Mouse (Mus musculus): ENCODE results near the gene Dnmt1.
"Not testable (repeated sequence)": the region's sequence is repeated elsewhere in the genome, so short reads cannot be mapped to it uniquely, and the experiment has no call there.

The Dnmt1 gene

DNA sequence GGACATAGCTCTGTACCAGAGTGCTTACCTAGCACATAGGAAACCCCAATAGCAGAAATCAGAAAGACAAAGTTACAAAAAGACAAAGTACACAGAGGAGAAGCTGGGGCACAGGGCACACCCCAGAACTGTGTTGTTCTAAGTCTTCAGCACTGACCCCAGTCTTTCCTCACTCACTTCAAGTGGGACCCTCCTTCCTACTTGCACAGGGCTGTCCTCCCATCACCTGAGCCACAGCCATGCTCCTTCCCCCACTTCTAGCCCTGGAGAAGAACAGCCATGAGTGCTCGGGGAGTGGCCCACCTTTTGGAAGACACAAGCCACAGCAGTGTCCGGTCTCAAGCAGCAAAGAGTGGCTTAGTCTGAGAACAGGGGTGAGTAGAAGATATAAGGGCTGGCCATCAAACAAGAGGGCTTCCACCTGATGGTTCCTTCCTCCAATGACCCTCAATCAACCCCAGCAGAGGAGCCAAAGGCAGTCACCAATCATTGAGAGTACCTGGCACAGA is at the start of gene Dnmt1:
Dnmt1 (minus strand) TSS at position 459 of the 509 bp plus-strand sequence.
- no peak for DNase-seq (ENCODE audit: low read depth)

DNA sequence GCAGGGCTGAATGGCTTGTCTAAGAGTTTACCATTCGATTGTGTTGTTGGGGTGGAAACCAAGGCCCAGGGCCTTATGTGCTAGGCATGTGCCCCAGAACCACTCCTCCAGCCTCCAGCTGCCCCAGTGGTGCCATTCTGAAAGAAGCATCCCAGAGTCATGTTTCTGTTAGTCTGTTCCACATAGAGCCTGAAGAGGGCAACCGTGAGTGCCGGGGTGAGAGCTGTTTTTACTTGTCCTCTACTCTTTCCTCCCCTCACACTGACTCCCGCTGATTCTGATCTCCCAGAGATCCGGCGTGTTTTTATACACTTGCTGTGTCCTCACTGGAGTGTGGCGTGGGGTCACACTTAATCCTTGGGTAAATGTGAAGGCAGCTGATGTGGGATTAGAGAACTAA is 48.3 kb upstream of the Dnmt1 start:
- no peak for DNase-seq (ENCODE audit: low read depth)

DNA sequence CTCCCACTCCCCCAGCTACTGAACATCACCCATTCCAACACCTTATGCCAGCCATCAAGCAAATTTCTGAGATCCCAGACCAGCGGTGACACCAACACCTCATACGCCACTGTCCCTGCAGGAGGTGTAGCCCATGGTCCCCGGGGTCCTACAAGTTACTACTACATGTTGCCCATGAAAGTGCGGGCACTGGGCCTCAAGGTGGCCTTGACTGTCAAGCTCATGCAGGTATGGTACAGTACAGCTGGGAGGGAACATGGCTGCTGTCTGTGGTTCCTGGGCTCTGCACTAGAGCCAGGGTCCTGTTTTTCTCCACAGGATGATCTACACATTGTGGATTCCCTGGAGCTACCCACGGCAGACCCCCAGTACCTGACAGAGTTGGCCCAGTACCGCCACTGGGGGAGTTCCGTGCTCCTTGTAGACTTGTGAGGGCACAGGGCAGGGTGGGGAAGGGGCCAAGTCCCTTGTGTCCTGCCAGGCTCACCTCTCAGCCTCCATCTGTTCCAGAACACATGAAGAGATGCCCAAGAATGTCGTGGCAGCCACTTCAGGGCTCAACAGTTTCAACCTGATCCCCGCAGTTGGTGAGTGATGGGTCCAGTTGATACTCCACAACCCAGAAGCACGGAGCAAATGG is 47.7 kb upstream of the Dnmt1 start:
- DNase-seq (ENCODE audit: low read depth) = no peak

DNA sequence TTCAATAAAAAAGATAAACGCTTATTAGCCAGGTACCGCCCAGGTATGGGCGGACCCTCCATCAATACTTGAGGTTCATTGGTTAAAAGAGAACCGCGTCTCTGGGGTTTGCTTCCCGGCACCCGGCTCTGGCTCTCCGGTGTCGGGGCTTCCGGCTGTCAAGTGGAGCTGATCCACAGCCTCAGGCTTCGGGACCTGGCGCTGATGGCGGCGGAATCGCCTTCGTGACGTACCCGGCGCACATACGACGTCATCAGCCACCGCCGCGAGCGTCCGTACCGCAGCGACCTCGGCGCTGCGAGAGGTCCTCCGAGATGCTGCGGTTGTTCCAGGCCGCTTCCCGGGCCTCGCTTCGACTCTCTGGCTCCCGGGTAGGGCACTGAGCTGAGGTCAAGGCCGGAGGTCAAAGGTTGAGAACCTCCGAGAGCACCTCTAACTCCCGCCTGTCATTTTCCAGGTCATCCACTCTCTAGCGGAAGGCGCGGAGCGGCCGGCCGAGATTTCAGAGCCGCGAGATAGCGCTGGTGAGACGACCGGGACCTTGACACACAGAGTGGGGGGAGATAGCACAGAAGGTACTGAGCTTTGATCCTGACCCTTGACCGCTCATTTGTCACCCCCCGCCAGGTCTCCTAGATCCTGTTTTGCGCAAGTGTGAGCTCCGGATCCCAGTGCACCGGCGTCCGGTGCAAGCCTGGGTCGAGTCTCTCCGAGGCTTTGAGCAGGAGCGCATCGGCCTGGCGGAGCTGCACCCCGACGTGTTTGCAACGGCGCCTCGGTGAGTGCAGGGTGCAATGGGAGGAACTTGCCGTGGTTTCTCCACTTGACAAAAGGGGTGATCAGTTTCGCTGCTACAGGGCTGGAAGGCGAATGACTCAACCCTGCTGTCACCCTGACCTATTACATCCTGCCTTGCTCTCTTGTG is 43.2 kb upstream of the Dnmt1 start, which contains the start of gene Mrpl4:
Mrpl4 (plus strand) TSS at position 112 of the 925 bp plus-strand sequence.
- peak; percentile 79 for DNase-seq (ENCODE audit: low read depth)

DNA sequence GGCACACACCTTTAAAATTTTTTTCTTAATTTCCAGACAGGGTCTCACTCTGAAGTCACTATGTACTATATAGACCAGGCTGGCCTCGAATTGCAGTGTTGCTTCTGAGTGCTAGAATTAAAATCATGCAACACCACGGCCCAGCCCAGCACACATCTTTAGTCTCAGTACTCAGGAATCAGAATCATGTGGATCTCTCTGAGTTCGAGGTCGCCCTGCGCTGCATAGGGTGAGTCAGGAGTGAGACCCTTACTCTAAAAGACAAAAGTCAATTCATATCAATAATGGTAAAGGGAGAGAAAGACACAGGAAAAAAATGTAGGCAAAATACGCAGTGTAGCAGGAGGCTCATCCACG is 42.6 kb upstream of the Dnmt1 start:
- no peak for DNase-seq (ENCODE audit: low read depth)

DNA sequence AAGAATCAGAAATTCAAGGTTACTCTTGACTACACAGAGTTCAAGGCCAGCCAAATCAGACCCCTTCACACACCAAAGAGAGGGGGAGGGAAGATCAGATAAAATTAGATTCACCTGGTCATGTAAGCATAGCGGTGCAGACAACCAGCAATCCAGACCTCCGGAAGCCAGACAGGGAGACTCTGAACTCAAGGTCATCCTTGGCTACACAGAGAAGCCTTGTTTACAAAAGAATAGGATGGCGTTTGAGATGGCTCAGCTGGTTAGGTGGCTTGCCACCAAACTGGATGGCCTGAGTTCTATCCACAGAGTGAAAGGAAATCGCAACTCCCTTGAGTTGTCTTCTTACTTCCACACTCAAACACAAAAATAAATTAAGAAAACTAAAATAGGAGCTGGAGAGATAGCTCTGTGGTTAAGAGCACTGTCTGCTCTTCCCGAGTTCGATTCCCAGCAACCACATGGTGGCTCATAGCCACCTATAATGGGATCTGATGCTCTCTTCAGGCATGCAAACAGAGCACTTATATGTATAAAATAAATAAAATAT is 42.0 kb upstream of the Dnmt1 start:
- no peak for DNase-seq (ENCODE audit: low read depth)

DNA sequence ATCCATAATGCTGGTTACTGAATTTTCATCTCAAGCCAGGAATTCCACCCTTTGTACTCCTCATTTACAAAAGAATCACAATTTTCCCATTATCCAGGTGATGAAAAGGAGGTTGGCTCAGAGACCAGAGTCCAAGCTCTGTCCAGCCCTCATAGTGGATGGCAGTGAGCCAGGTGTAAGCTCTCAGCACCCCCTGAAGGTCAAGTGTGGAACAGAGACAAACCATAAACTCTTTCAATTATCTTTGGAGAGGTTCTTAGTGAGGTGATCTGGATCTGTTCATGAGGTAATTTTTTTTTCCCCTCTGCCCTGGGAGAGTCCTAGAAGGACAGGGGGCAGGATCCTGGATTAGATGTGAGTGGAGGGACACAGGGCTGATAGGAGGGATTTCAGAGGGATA is 41.1 kb upstream of the Dnmt1 start:
- no peak for DNase-seq (ENCODE audit: low read depth)

DNA sequence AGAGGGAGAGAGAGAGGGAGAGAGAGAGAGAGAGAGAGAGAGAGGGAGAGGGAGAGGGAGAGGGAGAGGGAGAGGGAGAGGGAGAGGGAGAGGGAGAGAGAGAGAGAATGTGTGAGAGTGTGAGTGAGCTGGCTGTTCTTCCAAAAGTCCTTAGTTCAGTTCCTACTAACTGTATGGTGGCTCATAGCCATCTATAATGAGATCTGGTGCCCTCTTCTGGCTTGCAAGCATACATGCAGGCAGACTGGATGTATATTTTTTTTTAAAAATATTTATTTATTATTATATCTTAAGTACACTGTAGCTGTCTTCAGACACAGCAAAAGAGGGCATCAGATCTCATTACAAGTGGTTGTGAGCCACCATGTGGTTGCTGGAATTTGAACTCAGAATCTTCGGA is 38.6 kb upstream of the Dnmt1 start:
- not testable (repeated sequence) for DNase-seq (ENCODE audit: low read depth)

DNA sequence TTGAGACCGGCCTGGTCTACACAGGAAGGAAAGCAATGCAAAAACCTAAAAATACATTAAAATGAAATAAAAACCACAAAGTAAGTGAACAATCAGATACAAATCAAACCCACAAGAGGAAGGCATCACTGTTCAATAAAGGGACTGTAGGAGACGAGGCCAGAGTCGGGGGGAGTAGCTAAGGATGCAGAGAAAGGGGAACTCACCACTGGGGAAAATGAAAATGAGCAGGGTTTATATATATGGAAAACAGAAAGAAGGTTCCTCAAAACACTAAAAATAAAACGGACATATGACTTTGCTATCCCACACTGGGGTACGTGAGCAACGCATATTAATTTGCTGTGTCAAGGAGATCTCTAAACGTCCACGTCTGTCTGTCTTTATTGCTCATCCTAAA is 37.4 kb upstream of the Dnmt1 start:
- DNase-seq (ENCODE audit: low read depth) = no peak

DNA sequence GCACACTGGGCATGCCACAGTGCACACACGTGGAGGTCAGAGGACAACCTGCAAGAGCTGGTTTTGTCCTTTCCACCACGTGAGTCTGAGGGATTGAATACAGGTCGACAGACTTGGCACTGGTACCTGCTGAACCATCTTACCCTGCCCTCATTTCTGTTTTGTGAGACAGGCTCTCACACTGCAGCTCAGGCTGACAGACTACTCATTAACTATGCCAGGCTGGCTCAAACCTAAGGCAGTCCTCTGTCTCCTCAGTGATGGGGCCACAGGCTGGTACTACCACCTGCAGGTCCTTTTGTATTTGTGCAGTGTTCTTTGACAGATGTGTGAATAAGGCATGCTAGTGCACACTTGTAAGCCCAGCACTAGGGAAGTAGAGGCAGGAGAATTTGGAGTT is 35.4 kb upstream of the Dnmt1 start:
- DNase-seq (ENCODE audit: low read depth) = no peak

DNA sequence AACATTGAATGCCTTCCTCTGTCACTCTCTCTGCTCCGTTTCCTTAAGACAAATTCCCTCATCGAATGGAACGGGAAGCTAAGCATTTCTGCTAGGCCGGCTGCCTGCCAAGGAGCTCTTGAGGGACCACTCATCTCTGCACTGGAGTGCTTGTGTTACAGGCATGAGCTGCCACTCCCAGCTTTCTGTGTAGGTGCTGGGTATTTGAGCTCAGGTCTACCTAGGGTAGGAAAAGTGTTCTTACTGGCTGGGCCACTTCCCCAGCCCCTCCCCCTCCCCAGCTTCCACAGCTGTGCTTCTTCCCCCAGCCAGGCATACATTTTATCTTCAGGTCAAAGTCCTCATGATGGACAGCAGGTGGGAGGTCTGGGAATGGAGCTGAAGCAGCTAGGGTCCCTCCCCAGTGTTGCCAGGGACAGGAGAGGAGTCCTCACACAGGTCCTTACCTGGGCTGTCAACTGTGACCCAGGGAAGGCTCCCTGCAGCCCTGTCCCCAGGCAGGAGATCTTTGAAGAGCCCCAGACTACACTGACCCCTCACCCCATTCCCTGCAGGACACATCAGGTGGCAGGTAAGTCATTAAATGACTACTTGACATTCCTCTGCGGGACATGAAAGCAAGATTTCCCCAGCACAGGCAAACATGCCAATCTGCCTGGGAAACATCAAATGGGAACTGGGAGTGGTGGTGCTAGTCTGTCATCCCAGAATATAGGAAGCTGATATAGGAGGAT is 33.6 kb upstream of the Dnmt1 start:
- no peak for DNase-seq (ENCODE audit: low read depth)

DNA sequence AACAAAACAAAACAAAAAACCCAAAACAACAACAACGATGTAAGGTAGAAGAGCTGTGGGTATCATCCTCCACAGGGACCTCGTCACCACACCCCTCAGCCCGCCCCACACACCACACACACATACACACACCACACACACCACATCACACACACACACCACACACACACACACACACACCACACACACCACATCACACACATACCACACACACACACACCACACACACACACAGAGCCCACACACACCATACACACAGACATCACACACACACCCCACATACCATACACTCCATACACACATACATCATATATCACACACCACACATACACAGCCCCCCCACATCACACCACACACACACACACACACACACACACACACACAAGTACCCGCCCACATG is 31.9 kb upstream of the Dnmt1 start:
- no peak for DNase-seq (ENCODE audit: low read depth)

DNA sequence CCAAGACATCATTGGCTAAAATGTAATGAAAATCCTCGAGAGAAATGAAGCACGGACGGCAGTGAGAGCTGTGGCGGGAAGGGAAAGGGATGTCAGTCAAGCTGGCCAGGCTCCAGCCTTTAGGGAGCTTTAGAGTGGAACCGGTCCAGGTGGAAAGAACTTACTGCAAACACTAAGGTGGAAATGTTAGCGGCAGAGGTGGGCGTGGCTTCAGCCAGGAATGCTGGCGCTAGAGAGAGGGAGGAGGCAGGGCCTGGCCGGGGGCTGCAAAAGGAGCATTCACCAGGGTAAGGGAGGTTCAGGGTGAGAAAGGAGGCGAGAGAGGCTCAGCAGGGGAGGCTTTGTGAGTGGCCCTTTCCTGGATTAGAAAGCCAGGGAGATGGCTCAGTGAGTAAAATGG is 31.2 kb upstream of the Dnmt1 start:
- no peak for DNase-seq (ENCODE audit: low read depth)

DNA sequence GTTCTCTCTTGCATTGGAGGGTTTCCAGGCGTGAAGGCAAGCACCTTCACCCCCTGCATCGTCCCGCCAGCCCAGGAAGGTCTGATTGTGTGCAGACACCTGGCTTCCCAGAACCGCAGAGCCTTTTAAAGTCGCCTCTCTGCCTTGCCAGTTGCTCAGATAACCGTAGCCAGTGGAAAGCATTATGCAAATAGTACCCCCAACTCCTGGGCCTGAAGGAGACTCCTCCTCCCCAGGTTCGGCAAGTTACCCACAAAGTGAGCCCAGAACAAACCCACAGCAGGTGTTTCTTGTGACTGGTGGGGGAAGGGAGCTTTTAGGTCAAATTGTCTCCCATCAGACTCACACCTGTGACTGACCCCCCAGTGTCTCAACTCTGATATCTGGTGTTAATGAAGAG is 28.3 kb upstream of the Dnmt1 start:
- DNase-seq (ENCODE audit: low read depth) = no peak

DNA sequence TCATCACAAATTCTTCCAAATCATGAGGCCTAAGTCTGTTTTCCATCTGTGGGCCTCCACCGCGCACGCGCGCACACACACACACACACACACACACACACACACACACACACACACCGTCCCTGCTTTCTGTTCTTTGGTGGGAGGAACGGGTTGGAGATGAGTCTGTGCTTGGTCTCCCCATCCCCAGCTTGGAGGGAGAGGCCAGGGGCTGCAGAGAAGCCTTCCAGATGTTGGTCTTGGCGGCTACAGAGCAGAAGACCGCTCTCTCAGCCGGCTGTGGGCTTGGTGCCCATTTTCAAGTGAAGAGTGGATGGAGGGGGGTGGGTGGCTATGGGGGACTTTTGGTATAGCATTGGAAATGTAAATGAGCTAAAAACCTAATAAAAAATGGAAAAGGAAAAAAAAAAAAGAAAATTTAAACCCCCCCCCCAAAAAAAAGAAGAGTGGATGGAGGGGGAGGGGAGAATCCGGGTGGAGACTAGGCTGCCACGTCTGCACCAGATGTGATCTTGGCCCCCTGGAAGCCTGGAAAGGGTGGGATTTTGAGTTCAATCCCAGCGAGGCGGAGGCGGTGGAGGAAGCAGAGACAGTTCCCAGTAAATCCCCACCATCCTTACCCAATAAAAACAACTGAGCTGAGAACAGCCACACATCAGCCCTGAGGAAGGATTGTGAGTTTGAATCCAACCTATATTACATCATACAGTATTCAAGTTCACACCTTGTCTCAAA is 27.4 kb upstream of the Dnmt1 start:
- no peak for DNase-seq (ENCODE audit: low read depth)

DNA sequence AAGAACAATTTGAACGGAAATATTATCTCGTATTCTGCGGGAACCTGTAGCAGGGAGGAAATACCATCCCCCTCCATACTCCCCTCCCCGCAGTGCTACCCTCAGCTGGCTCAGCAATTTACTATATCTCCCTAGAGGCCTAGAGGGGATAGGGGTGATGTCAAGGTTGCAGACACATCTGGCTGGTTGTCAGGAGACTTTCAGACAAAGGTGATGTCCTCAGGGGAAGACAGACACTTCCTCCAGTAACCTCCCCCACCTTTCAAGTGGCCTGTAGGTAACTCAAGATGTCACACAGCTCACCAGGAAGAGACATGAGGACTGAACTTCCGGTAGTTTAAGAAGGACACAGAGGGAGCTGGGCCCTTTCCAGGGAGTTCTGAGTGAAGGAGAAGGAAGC is 23.5 kb upstream of the Dnmt1 start:
- no peak for DNase-seq (ENCODE audit: low read depth)

DNA sequence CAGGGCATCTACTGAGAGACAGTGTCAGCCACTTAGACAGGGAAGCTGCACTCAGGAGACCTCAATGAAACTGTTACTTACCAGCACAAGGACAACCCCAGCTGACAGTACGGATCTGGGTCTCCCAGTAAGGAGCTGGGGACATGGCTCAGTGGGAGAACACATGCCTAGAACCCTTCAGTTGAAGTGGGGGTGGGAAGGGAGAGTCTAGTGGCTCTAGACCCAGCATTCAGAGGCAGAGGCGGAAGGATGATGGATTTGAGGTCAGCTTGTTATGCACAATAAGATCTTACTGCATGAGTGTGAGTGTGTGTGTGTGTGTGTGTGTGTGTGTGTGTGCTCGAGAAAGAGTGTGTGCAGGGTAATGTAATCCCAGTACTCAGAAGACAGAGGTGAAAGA is 22.5 kb upstream of the Dnmt1 start:
- DNase-seq (ENCODE audit: low read depth) = no peak

DNA sequence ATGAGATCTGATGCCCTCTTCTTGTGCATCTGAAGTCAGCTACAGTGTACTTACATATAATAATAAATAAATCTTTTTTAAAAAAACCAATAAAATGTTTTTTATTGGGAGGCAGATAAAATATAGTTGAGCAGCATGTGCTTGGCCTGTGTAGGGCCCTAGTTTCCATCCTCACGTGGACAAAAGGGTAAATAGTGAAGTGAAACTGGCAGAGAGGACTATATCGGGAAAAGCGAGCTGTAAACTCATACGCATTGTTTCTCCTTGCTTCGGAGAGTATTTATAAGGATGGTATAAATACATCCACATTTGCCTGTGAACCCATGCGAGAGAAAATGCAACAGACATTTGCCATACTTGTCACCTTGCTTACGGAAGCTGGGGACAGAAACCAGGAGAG is 20.1 kb upstream of the Dnmt1 start:
- DNase-seq (ENCODE audit: low read depth) = no peak

DNA sequence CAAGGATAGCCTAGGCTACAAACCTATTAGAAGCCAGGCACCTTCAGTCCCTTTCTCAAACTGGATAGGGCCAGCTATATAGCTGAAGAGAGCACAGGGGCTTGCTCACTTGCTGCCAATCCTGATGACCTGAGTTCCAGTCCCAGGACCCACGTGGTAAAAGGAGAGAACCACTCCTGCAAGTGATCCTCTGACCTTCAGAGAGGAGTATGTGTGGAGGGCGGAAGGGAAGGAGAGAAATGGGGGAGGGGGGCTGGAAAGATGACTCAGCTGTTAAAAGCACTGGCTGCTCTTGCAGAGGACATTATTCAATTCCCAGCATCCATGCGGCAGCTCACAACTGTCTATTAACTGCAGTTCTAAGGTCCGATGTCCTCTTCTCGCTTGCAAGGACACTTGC is 19.5 kb upstream of the Dnmt1 start:
- no peak for DNase-seq (ENCODE audit: low read depth)

DNA sequence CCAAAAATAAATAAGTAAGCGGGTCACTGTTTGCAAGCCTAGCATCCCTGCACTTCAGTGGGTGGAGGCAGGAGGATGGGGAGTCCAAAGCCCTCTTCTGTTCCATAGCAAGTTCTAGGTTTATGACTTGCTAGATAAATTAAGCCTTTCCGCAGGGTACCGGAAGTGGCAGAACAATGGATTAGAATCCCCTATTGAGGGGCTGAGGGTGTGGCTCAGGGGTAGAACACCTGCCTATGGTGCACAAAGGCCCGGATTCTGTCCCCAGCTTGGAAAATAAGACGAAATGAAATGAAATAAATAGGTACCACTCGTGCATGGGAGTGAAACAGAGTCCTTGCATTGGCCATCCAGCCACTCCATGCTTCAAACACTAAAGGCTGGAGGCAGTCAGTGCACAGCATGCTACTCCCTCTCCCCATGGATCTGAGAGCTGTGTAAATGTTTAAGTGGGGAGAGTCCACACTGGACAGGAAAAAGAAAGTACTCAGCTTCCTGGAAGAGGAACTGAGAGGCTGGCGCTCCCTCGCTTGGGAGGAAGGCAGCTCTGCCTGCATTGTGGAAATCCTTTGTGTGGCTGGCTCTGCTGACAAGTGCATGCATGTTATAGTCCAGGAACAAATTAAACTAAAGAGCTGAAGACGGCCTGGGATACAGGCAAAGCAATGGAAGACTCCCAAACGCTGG is 18.9 kb upstream of the Dnmt1 start:
- no peak for DNase-seq (ENCODE audit: low read depth)
